Mouse (Mus musculus) ES-E14 (cell line): Measurements from ENCODE around the gene Szrd1. TPM values are rescaled to one million over a fixed set of nuclear protein-coding genes. Genes with fewer than 3 reads are reported as not detected.

ENCODE experiments used
- DNase-seq: peaks from one replicate; pipeline ENCODE4 v3.0.0-alpha.2; 2013; ENCODE audit warnings: low read depth, low spot score
- H3K27ac ChIP-seq: 2 replicates; pipeline ENCODE4 v1.5.1; 2012; ENCODE audit warnings: low read depth, mild to moderate bottlenecking, low read length, moderate library complexity, mixed read lengths; ENCODE audit not compliant: poor library complexity, insufficient read depth, severe bottlenecking
- H3K36me3 ChIP-seq: 2 replicates; pipeline ENCODE4 v1.6.1; 2012; ENCODE audit warnings: mild to moderate bottlenecking, low read length, moderate library complexity, mixed read lengths; ENCODE audit not compliant: control insufficient read depth, poor library complexity, insufficient read depth, severe bottlenecking
- H3K4me1 ChIP-seq, 2 experiments: fragments of 150-350 bp in 1 of 2; sonication (generic) in 1 of 2; 2 replicates each; pipeline ENCODE4 v1.6.1; 2012; ENCODE audit warnings: low read length in 2 of 2, mild to moderate bottlenecking in 1 of 2, mixed read lengths in 1 of 2; ENCODE audit not compliant: control insufficient read depth in 2 of 2, insufficient read depth in 2 of 2, poor library complexity in 1 of 2
- H3K4me3 ChIP-seq, 2 experiments: fragments of 150-350 bp in 1 of 2; sonication (generic) in 1 of 2; 2 replicates each; pipeline ENCODE4 v1.5.1; 2012; ENCODE audit warnings: low read length in 2 of 2, low read depth in 1 of 2, mild to moderate bottlenecking in 1 of 2, mixed read lengths in 1 of 2; ENCODE audit not compliant: insufficient read depth in 1 of 2, poor library complexity in 1 of 2, severe bottlenecking in 1 of 2
- H3K9ac ChIP-seq: 2 replicates; pipeline ENCODE4 v1.6.1; 2012; ENCODE audit warnings: low read depth, mild to moderate bottlenecking, low read length, mixed read lengths; ENCODE audit not compliant: poor library complexity, insufficient read depth, severe bottlenecking
- H3K9me3 ChIP-seq: fragments of 150-350 bp; sonication (generic); 2 replicates; pipeline ENCODE4 v1.6.1; 2012; ENCODE audit warnings: low read depth, mild to moderate bottlenecking, low read length; ENCODE audit not compliant: control insufficient read depth, insufficient read depth
- CHD2 ChIP-seq: IDR thresholded peaks from 2 replicates; pipeline ENCODE4 v1.6.1; 2014; ENCODE audit warnings: mild to moderate bottlenecking, low read depth, low read length, inconsistent platforms
- HCFC1 ChIP-seq: IDR thresholded peaks from 2 replicates; pipeline ENCODE4 v1.6.1; 2012; ENCODE audit warnings: low read length, inconsistent platforms, borderline replicate concordance; ENCODE audit not compliant: insufficient read depth
- MAFK ChIP-seq: IDR thresholded peaks from 2 replicates; pipeline ENCODE4 v1.6.1; 2014; ENCODE audit warnings: mild to moderate bottlenecking, low read depth, low read length, inconsistent platforms; ENCODE audit not compliant: insufficient read depth
- ZC3H11A ChIP-seq: IDR thresholded peaks from 2 replicates; pipeline ENCODE4 v1.6.1; 2012; ENCODE audit warnings: low read depth, mild to moderate bottlenecking, inconsistent platforms, low read length, borderline replicate concordance
- ZNF384 ChIP-seq: IDR thresholded peaks from 2 replicates; pipeline ENCODE4 v1.6.1; 2012; ENCODE audit warnings: low read depth, low read length, inconsistent platforms
- in situ Hi-C, 2 experiments: fragments of 600-800 bp; cut with MboI; formaldehyde crosslinking; loops; one replicate each; pipeline ENCODE4 v1.15.1; 2025; ENCODE audit warnings: low sequenced_read_pairs in 2 of 2, inconsistent platforms in 1 of 2; ENCODE audit not compliant: unreplicated experiment in 2 of 2
- total RNA-seq: library from RNA; depleted of rRNA; stranded (reverse); fragments of 300-350 nt; gene quantifications from 2 replicates; pipeline ENCODE4 v1.2.3, GENCODE M21; 2012

Szrd1 gene
- total RNA-seq, 1 experiment: 64.6 TPM

DNA sequence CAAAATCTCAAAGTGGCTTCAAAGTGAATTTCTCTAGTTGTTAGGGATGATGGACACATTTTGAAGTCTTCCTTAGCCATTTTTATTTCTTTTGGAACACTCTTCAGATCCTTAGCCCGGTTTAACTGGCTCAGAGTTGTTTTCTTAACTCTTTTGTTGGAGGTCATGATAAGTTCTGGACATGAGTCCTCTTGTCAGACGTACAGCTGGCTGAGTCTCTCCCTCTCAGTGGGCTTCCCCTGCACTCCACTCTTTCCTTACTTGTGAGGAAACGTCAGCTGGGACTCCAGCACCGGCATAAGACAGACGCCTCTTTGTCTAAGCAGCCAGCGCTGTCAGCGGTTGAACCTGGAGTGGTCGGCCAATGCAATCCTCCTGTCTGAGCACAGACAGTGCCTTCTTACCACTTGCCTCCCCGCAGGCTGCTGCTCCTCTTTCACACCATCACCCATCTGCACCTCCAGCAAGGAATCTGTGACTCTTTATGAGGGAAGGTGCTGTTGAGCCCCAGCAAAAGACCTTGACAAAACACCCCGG is 31.3 kb downstream of the Szrd1 start:
- 0 out of 2 replicates have a peak, but pooled peaks cover 2% of the 10 kb centered on the region for H3K36me3 ChIP-seq
- in situ Hi-C loops: no loop called here
- no peak overlapping the region for H3K4me3 ChIP-seq
- no peak overlapping the region for H3K9ac ChIP-seq
- TF ChIP-seq HCFC1 (no peak), MAFK (no peak), CHD2 (no peak), ZNF384 (no peak), ZC3H11A (no peak)
- no peak for DNase-seq
- H3K27ac ChIP-seq: no peak overlapping the region
- no peaks in the 10 kb centered on the region for H3K9me3 ChIP-seq
- H3K4me1 ChIP-seq: peaks cover 0 to 4% of the 10 kb centered on the region in 2 experiments; a peak in 1 of 4 replicates

DNA sequence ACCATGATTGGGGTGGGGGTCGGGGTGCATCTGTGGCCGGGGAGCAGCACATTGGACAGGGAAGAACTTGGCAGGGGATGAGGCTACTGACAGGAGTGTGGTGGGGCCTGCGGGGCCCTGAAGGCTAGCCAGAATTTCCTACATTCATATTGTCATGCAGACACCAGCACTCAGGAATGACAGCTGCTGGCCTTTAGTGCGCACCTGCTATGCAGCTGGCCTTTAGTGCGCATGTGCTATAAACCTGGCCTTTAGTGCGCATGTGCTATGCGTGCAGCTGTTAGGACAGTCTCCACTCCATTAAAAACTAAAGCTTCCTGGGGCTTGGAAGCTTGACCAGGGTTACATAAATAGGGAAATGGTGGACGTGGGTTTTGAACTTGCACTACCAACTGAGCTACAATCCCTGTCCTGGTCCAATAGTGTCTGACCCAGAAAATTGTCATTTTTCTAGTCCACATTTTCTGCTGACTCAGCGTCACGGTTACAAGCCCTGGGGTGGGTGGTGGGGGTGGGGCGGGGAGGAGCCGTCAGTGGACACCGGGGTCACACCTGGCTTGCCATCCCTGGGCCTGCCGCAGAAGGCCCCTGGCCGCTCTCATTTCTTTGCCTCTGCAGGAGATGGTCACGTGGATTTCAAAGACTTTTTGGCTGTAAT is 32.9 kb downstream of the Szrd1 start:
- no peak for DNase-seq
- Histone ChIP-seq H3K4me3 (no peak overlapping the region), H3K9ac (no peak overlapping the region), H3K36me3 (no peaks in the 10 kb centered on the region), H3K9me3 (no peaks in the 10 kb centered on the region), H3K4me1 (peaks cover 0 to under 1% of the 10 kb centered on the region in 2 experiments; a peak in 1 of 4 replicates), H3K27ac (no peak overlapping the region)
- in situ Hi-C loops: no loop called here
- TF ChIP-seq MAFK: peak; percentile 95
- no peak for TF ChIP-seq ZC3H11A

DNA sequence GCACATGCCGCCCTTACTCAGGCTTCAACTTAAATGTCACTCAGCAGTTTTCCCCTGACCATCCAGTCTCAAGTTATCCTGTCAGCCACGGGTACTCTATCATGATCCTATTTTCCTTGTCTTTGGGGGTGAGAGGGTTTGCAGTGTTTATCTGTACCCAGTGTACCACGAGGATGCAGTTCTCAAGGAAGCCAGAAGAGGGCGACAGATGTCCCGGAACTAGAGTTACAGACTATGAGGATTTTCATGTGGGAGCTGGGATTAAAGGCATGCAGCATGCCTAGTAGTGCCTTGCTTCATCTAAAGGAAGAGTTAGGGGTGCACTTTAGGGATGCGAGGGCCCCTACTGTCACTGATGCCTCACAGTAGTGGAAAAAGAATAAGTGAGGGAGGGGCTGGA is 37.7 kb downstream of the Szrd1 start:
- Histone ChIP-seq H3K27ac (no peak overlapping the region), H3K4me1 (peaks cover 5 to 29% of the 10 kb centered on the region in 2 experiments), H3K4me3 (no peak overlapping the region), H3K9me3 (no peaks in the 10 kb centered on the region), H3K9ac (no peak overlapping the region), H3K36me3 (no peaks in the 10 kb centered on the region)
- in situ Hi-C loops: no loop called here
- no peak for TF ChIP-seq ZC3H11A
- no peak for TF ChIP-seq ZNF384
- TF ChIP-seq HCFC1: no peak
- no peak for TF ChIP-seq MAFK
- no peak for TF ChIP-seq CHD2
- peak; percentile 74 for DNase-seq

DNA sequence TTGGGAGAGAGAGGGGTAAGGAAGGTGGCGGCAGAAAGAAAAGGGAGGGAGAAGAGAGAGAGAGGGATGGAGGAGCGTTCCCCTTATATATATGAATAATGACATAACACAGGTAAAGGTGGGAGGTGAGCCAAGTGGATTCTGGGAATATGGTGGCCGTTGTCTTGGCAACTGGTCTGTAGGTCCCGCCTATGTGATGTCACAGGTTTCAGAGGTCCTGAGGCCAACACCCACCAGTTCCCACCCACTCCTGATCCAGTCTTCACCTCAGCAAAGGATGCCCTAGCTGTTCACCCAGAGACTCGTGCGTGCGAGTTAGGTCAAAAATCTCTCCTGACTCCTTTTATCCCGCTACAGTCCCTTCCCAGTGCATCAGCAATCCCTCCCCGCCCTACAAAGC is 38.3 kb downstream of the Szrd1 start:
- no peaks in the 10 kb centered on the region for H3K9me3 ChIP-seq

More for the DNA sequence above, 38.3 kb downstream of the Szrd1 start:
- Histone ChIP-seq H3K36me3 (no peaks in the 10 kb centered on the region), H3K4me3 (no peak overlapping the region), H3K27ac (peak overlapping the region; percentile 42; the same call in 1 of the 2 replicates), H3K4me1 (peaks cover 5 to 31% of the 10 kb centered on the region in 2 experiments), H3K9ac (no peak overlapping the region)
- in situ Hi-C loops: no loop called here
- no peak for TF ChIP-seq CHD2
- TF ChIP-seq ZNF384: no peak
- TF ChIP-seq MAFK: no peak
- no peak for TF ChIP-seq ZC3H11A
- TF ChIP-seq HCFC1: no peak
- DNase-seq: no peak
